18 mouse cellular contexts compared by ENCODE assay signal in the genomic region with DNA sequence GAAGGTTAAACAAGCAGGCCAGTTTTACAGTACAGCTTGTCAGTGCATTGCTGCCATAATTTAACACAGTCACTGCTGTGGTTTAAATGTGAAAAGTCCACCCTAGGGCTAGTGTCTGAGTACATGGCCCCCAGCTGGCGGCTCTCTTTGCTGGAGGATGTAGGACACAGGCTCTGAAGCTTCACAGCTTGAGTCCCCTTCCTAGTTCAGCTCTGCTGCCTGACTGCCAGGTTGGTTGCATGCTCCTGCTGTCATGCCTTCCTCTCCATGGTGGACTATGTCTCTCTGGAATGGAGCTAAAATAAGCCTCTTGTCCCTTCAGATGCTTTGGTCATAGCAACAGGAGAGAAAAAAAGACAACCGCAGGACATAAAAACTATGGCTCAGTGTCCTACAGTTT. TPM values are rescaled to one million over a fixed set of nuclear protein-coding genes. Genes with fewer than 3 reads are reported as not detected.
A peak's percentile ranks its signal among the peaks of the same experiment; 100 is the strongest.
DNase-seq lines count a peak whose midpoint lies in the region; ATAC-seq and TF ChIP-seq lines count a peak whose summit lies in the region.
"Had no signal": no experiment of that assay in that cellular context is flagged by ENCODE, and none has a peak within 500 bp of the region (broad histone marks: within the 10 kb centered on the region; RNA-seq: fewer than 3 reads in every experiment).

No protein-coding gene starts in this region.

- no peaks in the 10 kb centered on the region for H3K27me3 ChIP-seq in forebrain, postnatal 0 days (ENCODE audit: insufficient read depth, low read length)
- H3K27me3 ChIP-seq: embryonic facial prominence, embryonic 13.5 days; liver, embryonic 12.5 days; midbrain, embryonic 15.5 days had no signal

- no peak for DNase-seq in gastrocnemius, adult 2 months
- DNase-seq in gastrocnemius, postnatal 36 days, result no peak
- peak; percentile 20 to 33 for DNase-seq in kidney, postnatal 4 days
- no peak for DNase-seq in kidney, postnatal 10 days
- peak; percentile 89 for DNase-seq in cerebellum, adult 9-11 months
- DNase-seq in retina, postnatal 1 day, result peak; percentile 17
- no peak for DNase-seq in forebrain, postnatal 0 days
- DNase-seq: adrenal gland, adult 8-10 months; kidney, adult 8-10 months; layer of hippocampus, postnatal 36 days; lung, embryonic 14.5 days; right cerebral cortex, adult 18-20 months; thymus, postnatal 36 days had no signal

- WGBS in forebrain, postnatal 0 days, result 63% methylated on average over 2 of the region's 2 CpGs

- no peak for TF ChIP-seq CTCF in gastrocnemius, adult 2 months (IDR thresholded peaks at IDR 0.05)
- TF ChIP-seq CTCF in forebrain, postnatal 0 days (IDR thresholded peaks at IDR 0.05; ENCODE audit: low read depth), result no peak

- no peak overlapping the region for H3K9ac ChIP-seq in forebrain, postnatal 0 days
- H3K9ac ChIP-seq: embryonic facial prominence, embryonic 13.5 days; liver, embryonic 12.5 days; lung, embryonic 14.5 days; midbrain, embryonic 15.5 days had no signal

- H3K4me1 ChIP-seq in forebrain, postnatal 0 days (ENCODE audit: insufficient read depth), result peaks cover 13% of the 10 kb centered on the region; the same call in 1 of the 2 replicates
- H3K4me1 ChIP-seq: embryonic facial prominence, embryonic 13.5 days; liver, embryonic 12.5 days had no signal

- H3K9me3 ChIP-seq in forebrain, postnatal 0 days (ENCODE audit: low read length), result no peaks in the 10 kb centered on the region
- H3K9me3 ChIP-seq: embryonic facial prominence, embryonic 13.5 days; limb, embryonic 10.5 days; liver, embryonic 12.5 days; midbrain, embryonic 15.5 days had no signal

- no peak overlapping the region for H3K4me3 ChIP-seq in gastrocnemius, adult 2 months
- H3K4me3 ChIP-seq in forebrain, postnatal 0 days (ENCODE audit: low read depth, low read length), result no peak overlapping the region
- H3K4me3 ChIP-seq: embryonic facial prominence, embryonic 13.5 days; limb, embryonic 10.5 days; liver, embryonic 12.5 days; midbrain, embryonic 15.5 days had no signal

- ATAC-seq in inflammation-experienced regulatory T-cells, adult 6 months, result no peak
- no peak for ATAC-seq in forebrain, postnatal 0 days
- ATAC-seq: liver, embryonic 12.5 days; midbrain, embryonic 15.5 days had no signal

- intact Hi-C loops in gastrocnemius, adult 2 months (cut with DNase I), result no loop called here
- intact Hi-C loops in gastrocnemius, postnatal 36 days (cut with DNase I), result no loop called here

- peak overlapping the region; percentile 31; the same call in 1 of the 2 replicates for H3K27ac ChIP-seq in gastrocnemius, adult 2 months
- H3K27ac ChIP-seq in forebrain, postnatal 0 days (ENCODE audit: low read depth, low read length), result no peak overlapping the region
- H3K27ac ChIP-seq: embryonic facial prominence, embryonic 13.5 days; limb, embryonic 10.5 days; liver, embryonic 12.5 days; midbrain, embryonic 15.5 days had no signal

- H3K36me3 ChIP-seq in forebrain, postnatal 0 days (ENCODE audit: insufficient read depth), result no peaks in the 10 kb centered on the region
- H3K36me3 ChIP-seq: embryonic facial prominence, embryonic 13.5 days; limb, embryonic 10.5 days; liver, embryonic 12.5 days; midbrain, embryonic 15.5 days had no signal

- H3K4me2 ChIP-seq in forebrain, postnatal 0 days (ENCODE audit: low read depth), result no peak overlapping the region
- H3K4me2 ChIP-seq: embryonic facial prominence, embryonic 13.5 days; liver, embryonic 12.5 days; lung, embryonic 14.5 days; midbrain, embryonic 15.5 days had no signal

RNA-seq across cellular contexts. Expression of a gene that starts 46.3 kb away (rescaled TPM):
- total RNA-seq in gastrocnemius, adult 2 months (2021), result 10 to 100 TPM; 20.4 to 28.3 TPM
- 10 to 100 TPM; 15.7 to 20.5 TPM for total RNA-seq in gastrocnemius, postnatal 36 days (2021)
- under 1 TPM in 2 of 3 experiments, not detected in 1; 0.08 to 0.34 TPM for polyA plus RNA-seq in inflammation-experienced regulatory T-cells, adult 6 months (2017; shearing (Covaris generic))
- 46.7 and 50.2 TPM in 2 replicates for total RNA-seq in forebrain, postnatal 0 days (2014; rRNA removed)
- polyA plus RNA-seq in forebrain, postnatal 0 days (2015; fragmentation: Nextera tagmentation; extraction: Ambion mirVana), result 6.0 and 10.7 TPM in 2 replicates

Comparison
In these comparisons a context has a peak if more than half of its experiments do, and no peak if none do; other contexts are left out.
1. DNase-seq: peak in kidney, postnatal 4 days (2 of 2), cerebellum, adult 9-11 months (single experiment) and retina, postnatal 1 day (single experiment); none in gastrocnemius, adult 2 months (single experiment), gastrocnemius, postnatal 36 days (0 of 2), kidney, postnatal 10 days (single experiment) and forebrain, postnatal 0 days (single experiment).